Mouse (Mus musculus): Measurements from ENCODE around the gene Olfr1308.

The Olfr1308 gene

DNA sequence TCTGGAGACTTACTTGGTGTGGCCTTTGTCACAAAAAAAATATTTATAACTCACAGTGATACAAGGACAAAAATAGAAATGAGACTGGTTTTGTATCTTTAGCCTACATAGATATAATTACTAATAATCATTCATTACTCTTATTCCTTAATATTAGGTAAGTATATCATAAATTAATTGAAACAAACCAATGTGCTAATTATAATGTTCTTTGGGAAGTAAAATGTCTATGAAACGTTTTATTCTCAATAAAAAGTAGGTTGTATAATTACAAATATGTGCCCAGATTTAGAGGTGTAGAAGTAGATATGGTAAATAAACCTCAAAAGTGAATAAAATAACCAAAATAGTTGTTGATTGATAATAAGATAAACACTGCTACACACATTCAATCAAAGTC lies at the start of gene Olfr1308:
Olfr1308 (minus strand) TSS at position 101 of the 400 bp plus-strand sequence.
- no peak for DNase-seq

- no peak for DNase-seq
Measured at GRCm38 (mm10) chr2:112012608-112013007, 47.9 kb upstream of the Olfr1308 start, which contains the start of gene Olfr1310. Gene Olfr1310, minus strand, starts transcription at chr2:112012708.

- no peak for DNase-seq
Measured at GRCm38 (mm10) chr2:111990181-111990580, 25.4 kb upstream of the Olfr1308 start, which contains the start of gene Olfr1309. Gene Olfr1309, minus strand, starts transcription at chr2:111990281.

- DNase-seq, result no peak
Measured at GRCm38 (mm10) chr2:111949340-111949739, 15.4 kb downstream of the Olfr1308 start, which contains the start of gene Olfr1307. Gene Olfr1307, minus strand, starts transcription at chr2:111949440.

DNA sequence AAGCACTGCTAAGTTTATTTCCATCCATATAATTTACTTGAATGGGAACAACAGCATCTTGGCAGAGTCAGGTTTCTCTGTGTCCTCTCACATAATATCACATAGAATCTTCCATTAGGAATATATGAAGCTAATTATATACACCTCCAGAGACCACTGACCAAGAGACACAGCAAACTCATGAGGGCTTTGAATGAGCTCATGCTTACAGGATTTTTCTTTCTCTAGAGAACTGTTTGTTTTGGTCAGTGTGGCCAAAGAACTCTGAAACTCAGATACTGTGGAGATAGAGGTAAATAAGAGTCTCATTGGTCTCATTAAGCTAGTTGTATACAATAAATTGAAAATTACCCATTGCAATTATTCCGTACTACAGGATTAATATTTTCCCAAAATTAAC lies 48.6 kb downstream of the Olfr1308 start, which contains the start of gene Olfr1306:
Olfr1306 (minus strand) TSS at position 101 of the 400 bp plus-strand sequence.
- no peak for DNase-seq
